8 mouse cellular contexts compared by ENCODE assay signal in genomic region chr13:37778594-37779231, GRCm38 (mm10). TPM values are rescaled to one million over a fixed set of nuclear protein-coding genes. Genes with fewer than 3 reads are reported as not detected.
DNase-seq lines count a peak whose midpoint lies in the region; ATAC-seq lines count a peak whose summit lies in the region.

No protein-coding gene starts in this region.

- peak overlapping the region; percentile 76 for H3K27ac ChIP-seq in embryonic facial prominence, embryonic 10.5 days (replicated peaks)
- no peak overlapping the region for H3K27ac ChIP-seq in liver, embryonic 11.5 days (ENCODE audit: low read depth, low read length)
- no peak overlapping the region for H3K27ac ChIP-seq in midbrain, embryonic 16.5 days (ENCODE audit: low read length)
- H3K27ac ChIP-seq in stomach, embryonic 14.5 days (ENCODE audit: low read length) = peak overlapping the region; percentile 15; the same call in 1 of the 2 replicates

- H3K4me1 ChIP-seq in embryonic facial prominence, embryonic 10.5 days = peaks cover 23% of the 10 kb centered on the region
- H3K4me1 ChIP-seq in liver, embryonic 11.5 days (replicated peaks; ENCODE audit: control insufficient read depth, insufficient read depth, low read length) = peaks cover 16% of the 10 kb centered on the region
- H3K4me1 ChIP-seq in midbrain, embryonic 16.5 days (ENCODE audit: control insufficient read depth, insufficient read depth, low read length) = peaks cover 13% of the 10 kb centered on the region
- peaks cover 12% of the 10 kb centered on the region for H3K4me1 ChIP-seq in stomach, embryonic 14.5 days (ENCODE audit: control insufficient read depth, insufficient read depth, low read length)

- H3K27me3 ChIP-seq in embryonic facial prominence, embryonic 10.5 days (replicated peaks; ENCODE audit: low read depth, poor library complexity, severe bottlenecking) = peaks cover 55% of the 10 kb centered on the region
- H3K27me3 ChIP-seq in liver, embryonic 11.5 days (replicated peaks; ENCODE audit: control insufficient read depth, insufficient read depth, low read length) = peaks cover 6% of the 10 kb centered on the region; the same call in 1 of the 2 replicates
- peaks cover 23% of the 10 kb centered on the region for H3K27me3 ChIP-seq in midbrain, embryonic 16.5 days (ENCODE audit: control insufficient read depth, insufficient read depth, low read depth, low read length)
- H3K27me3 ChIP-seq in stomach, embryonic 14.5 days (ENCODE audit: control insufficient read depth, insufficient read depth, low read length) = 0 out of 2 replicates have a peak, but pooled peaks cover 4% of the 10 kb centered on the region

- ATAC-seq in liver, embryonic 11.5 days (replicated peaks; ENCODE audit: low FRiP score) = peak; percentile 22
- peak; percentile 77 for ATAC-seq in midbrain, embryonic 16.5 days
- ATAC-seq in stomach, embryonic 14.5 days (ENCODE audit: insufficient number of reproducible peaks, insufficient read depth, low FRiP score, low read depth) = peak; percentile 53

- no peaks in the 10 kb centered on the region for H3K9me3 ChIP-seq in embryonic facial prominence, embryonic 10.5 days
- H3K9me3 ChIP-seq in liver, embryonic 11.5 days (ENCODE audit: control insufficient read depth, low read length) = no peaks in the 10 kb centered on the region
- H3K9me3 ChIP-seq in midbrain, embryonic 16.5 days (replicated peaks; ENCODE audit: control insufficient read depth, low read length, poor library complexity, severe bottlenecking) = no peaks in the 10 kb centered on the region
- H3K9me3 ChIP-seq in stomach, embryonic 14.5 days (ENCODE audit: control insufficient read depth, low read depth, low read length) = no peaks in the 10 kb centered on the region

- under 1% methylated on average over 33 of the region's 33 CpGs for WGBS in embryonic facial prominence, embryonic 10.5 days
- under 1% methylated on average over 33 of the region's 33 CpGs for WGBS in liver, embryonic 11.5 days
- WGBS in midbrain, embryonic 16.5 days = 0% methylated on average over 30 of the region's 33 CpGs
- WGBS in stomach, embryonic 14.5 days = 2% methylated on average over 33 of the region's 33 CpGs

- DNase-seq in spleen, adult 18-20 months = peak; percentile 32
- DNase-seq in spleen, adult 12 weeks (ENCODE audit: low spot score) = no peak
- DNase-seq in embryonic facial prominence, embryonic 10.5 days (ENCODE audit: low spot score) = peak; percentile 57
- DNase-seq in heart, adult 9 months (ENCODE audit: low spot score in 2 of 2) = peak; percentile 29 to 48
- DNase-seq in kidney, adult 9 months = peak; percentile 41
- DNase-seq in liver, embryonic 11.5 days (ENCODE audit: low spot score) = peak; percentile 49

- H3K4me2 ChIP-seq in liver, embryonic 11.5 days = peak overlapping the region; percentile 94
- H3K4me2 ChIP-seq in midbrain, embryonic 16.5 days (ENCODE audit: low read length) = peak overlapping the region; percentile 100
- peak overlapping the region; percentile 100 for H3K4me2 ChIP-seq in stomach, embryonic 14.5 days (replicated peaks; ENCODE audit: low read depth, low read length)

- no peaks in the 10 kb centered on the region for H3K36me3 ChIP-seq in embryonic facial prominence, embryonic 10.5 days (replicated peaks)
- H3K36me3 ChIP-seq in liver, embryonic 11.5 days (ENCODE audit: control insufficient read depth, insufficient read depth, low read length) = no peaks in the 10 kb centered on the region
- H3K36me3 ChIP-seq in midbrain, embryonic 16.5 days (ENCODE audit: control insufficient read depth, insufficient read depth, low read length) = no peaks in the 10 kb centered on the region
- no peaks in the 10 kb centered on the region for H3K36me3 ChIP-seq in stomach, embryonic 14.5 days (ENCODE audit: control insufficient read depth, insufficient read depth, low read length)

- peak overlapping the region; percentile 65 for H3K9ac ChIP-seq in liver, embryonic 11.5 days (ENCODE audit: low read depth, low read length)
- peak overlapping the region; percentile 61 for H3K9ac ChIP-seq in midbrain, embryonic 16.5 days (ENCODE audit: low read depth, low read length)
- peak overlapping the region; percentile 55 for H3K9ac ChIP-seq in stomach, embryonic 14.5 days (replicated peaks; ENCODE audit: low read depth, low read length)

- H3K4me3 ChIP-seq in embryonic facial prominence, embryonic 10.5 days = peak overlapping the region; percentile 79
- peak overlapping the region; percentile 67 for H3K4me3 ChIP-seq in liver, embryonic 11.5 days (ENCODE audit: low read depth, low read length)
- peak overlapping the region; percentile 60 for H3K4me3 ChIP-seq in midbrain, embryonic 16.5 days (ENCODE audit: low read depth, low read length)
- peak overlapping the region; percentile 60 for H3K4me3 ChIP-seq in stomach, embryonic 14.5 days (ENCODE audit: low read depth, low read length)

RNA-seq across cellular contexts. Expression of gene Rreb1, which starts 0.5 kb away (rescaled TPM):
- 6.0 and 6.4 TPM in 2 replicates for polyA plus RNA-seq in embryonic facial prominence, embryonic 10.5 days (2016; fragmentation: Nextera tagmentation; extraction: Ambion mirVana)
- polyA plus RNA-seq in liver, embryonic 11.5 days (2014; fragmentation: Nextera tagmentation; extraction: Ambion mirVana) = 20.6 and 23.6 TPM in 2 replicates
- polyA plus RNA-seq in midbrain, embryonic 16.5 days (2015; fragmentation: Nextera tagmentation; extraction: Ambion mirVana) = 2.6 and 3.0 TPM in 2 replicates
- polyA plus RNA-seq in stomach, embryonic 14.5 days (2014; fragmentation: Nextera tagmentation; extraction: Ambion mirVana) = 21.2 and 22.4 TPM in 2 replicates

Comparison
In these comparisons a context has a peak if more than half of its experiments do, and no peak if none do; other contexts are left out.
1. H3K27ac ChIP-seq: peak in embryonic facial prominence, embryonic 10.5 days (single experiment) and stomach, embryonic 14.5 days (single experiment); none in liver, embryonic 11.5 days (single experiment) and midbrain, embryonic 16.5 days (single experiment).
2. ATAC-seq: peak in every context shown above with its lines; median percentile 77 in midbrain, embryonic 16.5 days; 53 in stomach, embryonic 14.5 days; 22 in liver, embryonic 11.5 days.
3. Peak in every context shown above with its lines, with median percentiles within 50 percentile points of each other: H3K4me3 ChIP-seq, H3K4me2 ChIP-seq and H3K9ac ChIP-seq.